Mouse (Mus musculus) embryonic facial prominence, embryonic 10.5 days (tissue): ENCODE results near the gene Ift43. TPM values are rescaled to one million over a fixed set of nuclear protein-coding genes. Genes with fewer than 3 reads are reported as not detected.

ENCODE experiments used
- DNase-seq: peaks from one replicate; pipeline ENCODE4 v3.0.0-alpha.2; 2017; ENCODE audit warnings: low spot score
- H3K27ac ChIP-seq: fragments of 300-500 bp; sonication (generic); replicated peaks from 2 replicates; pipeline ENCODE4 v1.5.1; 2016; ENCODE audit warnings: mild to moderate bottlenecking
- H3K27me3 ChIP-seq: fragments of 300-500 bp; sonication (generic); replicated peaks from 2 replicates; pipeline ENCODE4 v1.6.1; 2016; ENCODE audit warnings: low read depth, mild to moderate bottlenecking; ENCODE audit not compliant: poor library complexity, severe bottlenecking
- H3K36me3 ChIP-seq: fragments of 300-500 bp; sonication (generic); replicated peaks from 2 replicates; pipeline ENCODE4 v1.6.1; 2016; ENCODE audit warnings: mild to moderate bottlenecking, moderate library complexity
- H3K4me1 ChIP-seq: fragments of 300-500 bp; sonication (generic); 2 replicates; pipeline ENCODE4 v1.6.1; 2016
- H3K4me3 ChIP-seq: fragments of 300-500 bp; sonication (generic); 2 replicates; pipeline ENCODE4 v1.5.1; 2016; ENCODE audit warnings: mild to moderate bottlenecking, moderate library complexity
- H3K9me3 ChIP-seq: fragments of 300-500 bp; sonication (generic); 2 replicates; pipeline ENCODE4 v1.6.1; 2016; ENCODE audit warnings: mild to moderate bottlenecking
- WGBS: fragments of 180-500 bp; shearing (Covaris S2); methylation state at CpG from one replicate; pipeline ENCODE4 v1.1.7; 2016; 5-methylcytosine and 5-hydroxymethylcytosine counted together
- polyA plus RNA-seq: library from polyadenylated mRNA; unstranded; fragments of >200 nt; fragmentation: Nextera tagmentation; extraction: Ambion mirVana; gene quantifications from 2 replicates; pipeline ENCODE4 v1.2.1, GENCODE M21; 2016

The Ift43 gene
- polyA plus RNA-seq, 1 experiment from 2014 or later: 62.4 TPM

DNA sequence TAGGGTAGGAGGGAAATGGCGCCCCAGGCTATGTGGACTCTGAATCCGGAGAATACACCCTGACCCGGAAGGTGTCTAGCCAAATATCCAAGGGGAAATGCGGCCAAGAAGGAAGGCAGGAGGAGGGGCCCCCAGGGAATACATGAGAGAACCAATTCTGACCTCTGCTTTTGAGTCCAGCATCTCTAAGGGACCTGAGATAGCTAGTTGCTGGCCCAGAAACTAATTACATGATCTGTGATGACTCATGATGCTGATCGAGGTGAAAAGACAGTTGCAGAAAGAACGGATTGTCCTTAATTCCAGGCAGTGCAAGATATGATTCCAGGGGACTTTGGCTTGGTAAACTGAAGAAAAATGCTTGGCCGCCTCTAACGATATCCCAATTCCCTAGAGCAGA lies 25.4 kb upstream of the Ift43 start:
- no peaks in the 10 kb centered on the region for H3K9me3 ChIP-seq
- no peaks in the 10 kb centered on the region for H3K27me3 ChIP-seq
- WGBS: 86% methylated on average over 8 of the region's 8 CpGs

DNA sequence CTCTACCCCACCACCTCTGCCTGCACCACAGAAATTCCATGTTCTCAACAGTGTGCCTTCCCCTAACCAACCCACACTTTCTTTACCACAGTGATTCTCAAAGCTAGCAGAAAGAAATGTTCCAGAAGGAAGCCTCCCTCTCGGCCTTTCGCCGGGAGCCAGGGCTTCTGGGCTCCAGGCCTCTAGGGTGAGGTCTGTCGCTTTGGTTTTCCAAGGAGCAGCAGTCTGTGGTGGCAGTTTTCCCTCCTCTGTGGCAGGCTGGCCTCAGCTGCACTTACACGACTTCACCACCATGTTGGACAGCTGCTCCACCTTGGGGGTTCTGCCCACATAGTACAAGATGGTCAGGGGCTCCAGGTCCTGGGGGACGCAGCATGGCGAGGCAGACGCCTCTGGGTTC lies 24.8 kb upstream of the Ift43 start:
- DNase-seq: no peak
- Histone ChIP-seq H3K4me3 (no peak overlapping the region), H3K27ac (peak overlapping the region; percentile 1; the same call in 1 of the 2 replicates), H3K27me3 (no peaks in the 10 kb centered on the region), H3K9me3 (no peaks in the 10 kb centered on the region), H3K36me3 (peaks cover 59% of the 10 kb centered on the region), H3K4me1 (no peaks in the 10 kb centered on the region)
- 88% methylated on average over 8 of the region's 8 CpGs for WGBS

More for the DNA sequence above, 25.4 kb upstream of the Ift43 start:
- Histone ChIP-seq H3K36me3 (peaks cover 55% of the 10 kb centered on the region), H3K4me1 (no peaks in the 10 kb centered on the region), H3K27ac (no peak overlapping the region), H3K4me3 (no peak overlapping the region)
- DNase-seq: no peak

GRCm38 (mm10) chr12:86059341-86059740 lies 23.0 kb upstream of the Ift43 start:
- Histone ChIP-seq H3K9me3 (no peaks in the 10 kb centered on the region), H3K4me3 (no peak overlapping the region), H3K36me3 (peaks cover 77% of the 10 kb centered on the region), H3K27ac (no peak overlapping the region), H3K4me1 (no peaks in the 10 kb centered on the region), H3K27me3 (no peaks in the 10 kb centered on the region)
- 87% methylated on average over 6 of the region's 6 CpGs for WGBS
- DNase-seq: no peak

DNA sequence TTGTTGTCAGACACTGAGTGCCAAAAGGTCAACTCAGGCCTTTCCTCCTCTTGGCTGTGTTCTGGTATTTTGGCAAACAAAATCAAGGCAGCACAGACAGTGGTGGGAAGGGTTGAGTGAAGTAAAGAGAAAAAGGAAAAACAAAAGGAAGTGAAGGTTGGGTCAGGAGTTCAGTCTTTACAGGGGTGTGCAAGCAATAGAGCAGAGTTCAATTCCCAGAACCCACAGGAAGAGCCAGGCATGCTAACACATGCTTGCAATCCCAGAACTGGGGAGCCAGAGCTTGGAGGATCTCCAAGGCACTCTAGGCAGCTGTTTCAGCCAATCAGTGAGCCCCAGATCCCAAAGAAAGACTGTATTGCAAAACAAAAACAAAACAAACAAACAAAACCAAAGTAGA lies 17.5 kb upstream of the Ift43 start:
- Histone ChIP-seq H3K36me3 (peaks cover 68% of the 10 kb centered on the region), H3K27ac (no peak overlapping the region), H3K4me3 (no peak overlapping the region), H3K27me3 (no peaks in the 10 kb centered on the region), H3K9me3 (no peaks in the 10 kb centered on the region), H3K4me1 (peaks cover 6% of the 10 kb centered on the region; the same call in 1 of the 2 replicates)
- DNase-seq: no peak

DNA sequence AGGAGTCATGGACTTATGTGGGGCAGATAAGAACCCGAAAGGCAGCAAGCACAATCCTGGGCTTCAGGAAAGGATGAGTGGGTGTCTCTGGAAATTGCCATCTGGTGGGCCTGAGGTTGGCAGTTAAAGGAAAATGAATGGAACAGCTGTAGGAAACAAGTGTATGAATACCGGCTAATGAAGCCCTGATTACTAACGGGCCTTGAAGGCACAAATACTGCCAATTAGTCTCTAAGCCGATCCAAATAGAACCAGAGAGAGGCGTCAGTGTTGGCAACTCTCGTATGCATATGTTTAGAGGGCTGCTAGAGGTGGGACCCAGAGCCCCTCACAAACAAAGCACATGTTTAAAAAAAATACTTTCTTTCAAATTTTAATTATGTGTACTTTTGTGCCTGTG lies 10.9 kb upstream of the Ift43 start:
- Histone ChIP-seq H3K27ac (no peak overlapping the region), H3K4me3 (no peak overlapping the region), H3K4me1 (peaks cover 20% of the 10 kb centered on the region), H3K27me3 (peaks cover 18% of the 10 kb centered on the region), H3K36me3 (peaks cover 27% of the 10 kb centered on the region), H3K9me3 (no peaks in the 10 kb centered on the region)
- DNase-seq: no peak
- 90% methylated on average over 6 of the region's 6 CpGs for WGBS

DNA sequence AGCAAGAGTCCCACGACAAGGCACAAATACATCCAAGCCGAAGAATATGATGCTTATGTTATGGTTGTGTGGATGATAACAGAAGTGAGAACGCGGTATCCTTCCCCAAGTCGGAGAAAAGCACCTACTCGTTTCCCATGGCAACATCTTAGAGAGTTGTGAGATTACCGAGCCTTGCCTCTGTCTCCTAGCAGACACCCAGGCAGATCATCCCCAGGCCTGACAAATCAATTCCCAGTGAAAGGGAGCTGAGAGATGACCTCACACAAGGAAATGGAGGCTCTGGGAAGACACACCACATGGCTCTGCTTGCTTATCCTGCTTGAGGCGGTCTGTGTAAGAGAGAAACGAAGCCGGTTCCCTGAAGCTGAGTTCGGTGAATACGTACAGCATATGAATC lies 7.7 kb upstream of the Ift43 start:
- H3K27me3 ChIP-seq: peaks cover 35% of the 10 kb centered on the region
- no peak for DNase-seq

DNA sequence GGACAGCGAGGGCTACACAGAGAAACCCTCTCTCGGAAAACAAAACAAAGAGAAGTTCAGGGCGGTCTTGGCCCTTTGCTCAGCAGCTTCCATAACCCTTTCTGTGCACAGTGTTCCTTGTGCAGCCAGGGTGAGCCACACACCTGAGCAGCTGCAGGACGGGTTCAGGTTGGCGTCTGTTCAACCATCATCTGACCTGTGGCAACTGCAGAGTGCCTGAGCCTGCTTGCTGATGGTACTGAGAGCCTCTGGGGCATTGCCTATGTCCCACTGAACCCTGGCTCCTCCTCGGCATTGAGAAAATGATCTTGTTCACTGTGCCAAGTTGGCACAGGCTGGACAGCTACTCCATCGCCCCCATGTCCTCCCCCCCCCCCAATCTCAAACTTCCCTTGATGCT lies 7.0 kb upstream of the Ift43 start:
- Histone ChIP-seq H3K36me3 (peaks cover 4% of the 10 kb centered on the region), H3K9me3 (no peaks in the 10 kb centered on the region), H3K27ac (no peak overlapping the region), H3K4me3 (peak overlapping the region; percentile 71; the same call in 1 of the 2 replicates), H3K4me1 (peaks cover 38% of the 10 kb centered on the region), H3K27me3 (peaks cover 40% of the 10 kb centered on the region)
- DNase-seq: no peak
- WGBS: 91% methylated on average over 7 of the region's 7 CpGs

More for the DNA sequence above, 7.7 kb upstream of the Ift43 start:
- Histone ChIP-seq H3K4me1 (peaks cover 37% of the 10 kb centered on the region), H3K36me3 (peaks cover 4% of the 10 kb centered on the region), H3K9me3 (no peaks in the 10 kb centered on the region), H3K27ac (no peak overlapping the region), H3K4me3 (no peak overlapping the region)
- WGBS: 89% methylated on average over 12 of the region's 12 CpGs

DNA sequence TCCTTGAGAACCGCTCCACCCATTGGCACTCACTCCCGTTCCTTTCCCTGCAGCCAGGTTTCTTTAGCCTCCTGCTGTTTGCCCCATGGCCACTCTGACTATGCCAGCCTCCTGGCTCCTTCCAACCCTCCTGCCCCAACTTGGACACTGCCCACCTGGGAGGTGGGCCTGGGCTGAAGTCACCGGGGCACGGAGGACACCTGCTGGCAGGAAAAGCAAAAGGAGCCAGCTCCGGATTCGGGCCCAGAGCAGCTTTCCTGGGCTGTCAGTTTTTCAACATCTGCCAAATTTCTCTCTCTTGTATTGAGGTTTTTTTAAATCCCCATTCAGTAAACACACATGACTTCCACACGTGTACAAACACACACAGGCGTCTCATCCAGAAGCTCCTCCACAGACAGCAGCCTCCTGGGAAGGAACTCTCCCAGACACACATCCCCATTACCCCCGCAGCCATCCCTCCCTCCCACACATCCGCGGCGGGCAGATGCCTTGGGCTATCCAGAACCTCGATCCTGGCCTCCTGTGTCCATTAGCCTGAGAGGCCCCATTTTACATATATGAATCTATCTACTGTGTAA lies 5.9 kb upstream of the Ift43 start:
- Histone ChIP-seq H3K27ac (no peak overlapping the region), H3K27me3 (peaks cover 47% of the 10 kb centered on the region), H3K4me3 (peak overlapping the region; percentile 71), H3K9me3 (no peaks in the 10 kb centered on the region), H3K36me3 (peaks cover 4% of the 10 kb centered on the region), H3K4me1 (peaks cover 38% of the 10 kb centered on the region)
- peak; percentile 41 for DNase-seq
- WGBS: 5% methylated on average over 13 of the region's 13 CpGs

- Histone ChIP-seq H3K4me1 (peaks cover 38% of the 10 kb centered on the region), H3K36me3 (no peaks in the 10 kb centered on the region; the same call in 1 of the 2 replicates), H3K27me3 (peaks cover 47% of the 10 kb centered on the region), H3K9me3 (no peaks in the 10 kb centered on the region), H3K4me3 (peak overlapping the region; percentile 71), H3K27ac (peak overlapping the region; percentile 96)
- DNase-seq: no peak
- WGBS: 16% methylated on average over 8 of the region's 8 CpGs
Measured at GRCm38 (mm10) chr12:86077322-86077721, 5.0 kb upstream of the Ift43 start.

DNA sequence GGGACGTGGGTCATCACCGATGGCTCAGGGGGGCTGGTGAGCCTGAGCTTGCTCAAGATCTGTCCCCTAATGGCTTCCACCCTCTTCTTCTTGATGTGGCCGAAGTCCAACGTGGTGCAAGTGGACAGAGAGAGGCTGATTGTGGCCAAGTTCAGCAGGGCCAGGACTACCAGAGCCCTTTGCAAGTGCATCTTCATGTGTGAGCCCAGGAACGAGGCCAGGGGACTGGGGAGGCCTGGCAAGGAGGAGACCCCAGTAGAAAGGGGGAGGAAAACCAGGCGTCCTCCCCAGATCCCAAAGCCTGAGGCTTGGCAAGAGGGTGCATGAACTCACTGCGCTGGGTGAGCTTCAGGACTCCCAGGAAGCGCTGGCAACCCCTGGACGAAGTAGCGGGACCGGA lies 4.6 kb upstream of the Ift43 start:
- Histone ChIP-seq H3K36me3 (no peaks in the 10 kb centered on the region; the same call in 1 of the 2 replicates), H3K9me3 (no peaks in the 10 kb centered on the region), H3K27me3 (peaks cover 47% of the 10 kb centered on the region), H3K4me1 (peaks cover 38% of the 10 kb centered on the region), H3K4me3 (peak overlapping the region; percentile 71), H3K27ac (peak overlapping the region; percentile 96)
- 13% methylated on average over 11 of the region's 11 CpGs for WGBS
- DNase-seq: peak; percentile 47

GRCm38 (mm10) chr12:86078176-86078552 lies 4.2 kb upstream of the Ift43 start:
- Histone ChIP-seq H3K27me3 (peaks cover 47% of the 10 kb centered on the region), H3K4me1 (peaks cover 41% of the 10 kb centered on the region), H3K9me3 (no peaks in the 10 kb centered on the region), H3K27ac (peak overlapping the region; percentile 96), H3K36me3 (no peaks in the 10 kb centered on the region; the same call in 1 of the 2 replicates), H3K4me3 (peak overlapping the region; percentile 71)
- 7% methylated on average over 9 of the region's 9 CpGs for WGBS
- DNase-seq: no peak

- peaks cover 47% of the 10 kb centered on the region for H3K27me3 ChIP-seq
- H3K4me1 ChIP-seq: peaks cover 45% of the 10 kb centered on the region
- peak within 1 kb of the TSS; percentile 96 for H3K27ac ChIP-seq
- peak; percentile 81 for DNase-seq
- no peaks in the 10 kb centered on the region for H3K9me3 ChIP-seq
- H3K36me3 ChIP-seq: no peaks in the 10 kb centered on the region; the same call in 1 of the 2 replicates
- H3K4me3 ChIP-seq: peak within 1 kb of the TSS; percentile 71
- WGBS: under 1% methylated on average over 25 of the region's 25 CpGs
Measured at GRCm38 (mm10) chr12:86078553-86079201, 3.7 kb upstream of the Ift43 start, which contains the start of gene Tgfb3. TSS of gene Tgfb3 (minus strand) at chr12:86079041.

DNA sequence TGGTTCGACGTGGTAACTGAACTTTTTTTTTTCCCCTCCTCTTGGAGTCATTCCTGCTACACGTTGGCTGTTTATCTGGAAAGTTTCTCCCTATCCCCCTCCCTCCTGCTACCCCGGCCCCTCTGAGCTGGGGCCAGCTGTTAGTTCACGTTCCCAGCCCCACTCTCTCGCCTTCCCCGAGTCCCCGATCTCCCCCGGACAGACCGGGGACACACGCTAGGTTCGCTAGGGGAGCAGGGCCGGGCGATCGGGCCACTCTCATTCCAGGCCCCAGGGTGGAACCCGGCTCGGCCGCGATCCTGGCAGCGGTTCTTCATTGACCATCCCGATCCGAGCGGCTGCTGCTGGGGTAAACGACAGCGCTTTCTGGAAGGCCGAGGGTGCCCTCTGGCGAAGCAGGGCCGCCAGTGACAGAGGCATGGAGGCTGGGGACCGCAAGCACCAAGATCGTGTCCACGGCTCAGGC lies 3.1 kb upstream of the Ift43 start:
- Histone ChIP-seq H3K4me3 (peak overlapping the region; percentile 71), H3K27ac (peak overlapping the region; percentile 96), H3K27me3 (peaks cover 47% of the 10 kb centered on the region), H3K36me3 (no peaks in the 10 kb centered on the region; the same call in 1 of the 2 replicates), H3K4me1 (peaks cover 46% of the 10 kb centered on the region), H3K9me3 (no peaks in the 10 kb centered on the region)
- DNase-seq: peak; percentile 93
- under 1% methylated on average over 31 of the region's 31 CpGs for WGBS
